In the genomic region with DNA sequence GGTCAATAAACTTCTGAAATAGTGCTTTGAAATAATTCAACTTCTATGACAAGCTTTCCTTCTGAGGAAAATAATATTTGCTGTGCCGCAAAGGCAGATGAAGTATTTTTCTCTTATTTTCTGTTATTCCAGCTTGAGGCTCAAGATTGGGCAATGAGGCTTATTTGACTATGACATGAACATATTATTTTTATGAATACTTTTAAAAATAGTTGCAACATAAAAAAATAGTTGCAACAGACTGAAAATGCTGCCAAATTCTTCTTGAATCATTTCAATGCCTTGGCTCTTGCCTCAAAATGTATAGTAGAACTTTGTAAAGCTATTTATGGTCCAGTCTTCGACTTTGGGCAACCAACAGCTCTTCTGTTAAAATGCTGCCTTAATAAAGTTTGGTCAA, we compare ENCODE assay signal across 17 mouse cellular contexts.
A peak's percentile ranks its signal among the peaks of the same experiment; 100 is the strongest.
DNase-seq lines count a peak whose midpoint lies in the region; ATAC-seq and TF ChIP-seq lines count a peak whose summit lies in the region.
"Had no signal": no experiment of that assay in that cellular context is flagged by ENCODE, and none has a peak within 500 bp of the region (broad histone marks: within the 10 kb centered on the region; RNA-seq: fewer than 3 reads in every experiment).

No protein-coding gene starts in this region.

- peak overlapping the region; percentile 46 for H3K27ac ChIP-seq in gastrocnemius, adult 2 months
- H3K27ac ChIP-seq in lung, embryonic 16.5 days (ENCODE audit: low read length): 0 out of 2 replicates have a peak overlapping the region, but pooled peaks have one; percentile 12
- H3K27ac ChIP-seq in embryonic fibroblast, embryonic 13.5 days (ENCODE audit: insufficient read depth, low read length): peak overlapping the region; percentile 75
- H3K27ac ChIP-seq: forebrain, embryonic 13.5 days; heart, embryonic 10.5 days; hindbrain, embryonic 10.5 days; hindbrain, embryonic 14.5 days had no signal

- TF ChIP-seq CTCF in gastrocnemius, adult 2 months (IDR thresholded peaks at IDR 0.05): no peak
- TF ChIP-seq CTCF in embryonic fibroblast, embryonic 13.5 days (IDR thresholded peaks at IDR 0.05; ENCODE audit: borderline replicate concordance, insufficient read depth, low read length): no peak

- DNase-seq in gastrocnemius, adult 2 months: no peak
- DNase-seq in gastrocnemius, postnatal 36 days: no peak
- DNase-seq in lung, postnatal 14 days: no peak
- DNase-seq in spleen, postnatal 10 days (ENCODE audit: low spot score in 2 of 2): no peak
- DNase-seq: adrenal gland, adult 8-10 months; adrenal gland, postnatal 36 days; cerebellum, adult 2 months; cerebellum, postnatal 10 days; forebrain, postnatal 0 days had no signal

- H3K9ac ChIP-seq in lung, embryonic 16.5 days (ENCODE audit: low read length): no peak overlapping the region
- H3K9ac ChIP-seq: forebrain, embryonic 13.5 days; forebrain, postnatal 0 days; hindbrain, embryonic 14.5 days had no signal

- intact Hi-C loops in gastrocnemius, adult 2 months (cut with DNase I): no loop called here
- intact Hi-C loops in gastrocnemius, postnatal 36 days (cut with DNase I): no loop called here

- 64% methylated on average over 2 of the region's 2 CpGs for WGBS in lung, embryonic 16.5 days

- peaks cover 2% of the 10 kb centered on the region; the same call in 1 of the 2 replicates for H3K4me1 ChIP-seq in lung, embryonic 16.5 days (replicated peaks; ENCODE audit: control insufficient read depth, insufficient read depth, low read length)
- no peaks in the 10 kb centered on the region for H3K4me1 ChIP-seq in embryonic fibroblast, embryonic 13.5 days (ENCODE audit: control insufficient read depth, insufficient read depth, low read length)
- H3K4me1 ChIP-seq: forebrain, embryonic 13.5 days; heart, embryonic 10.5 days had no signal

- H3K9me3 ChIP-seq in lung, embryonic 16.5 days (ENCODE audit: control insufficient read depth, low read length): no peaks in the 10 kb centered on the region
- H3K9me3 ChIP-seq: forebrain, embryonic 13.5 days; heart, embryonic 10.5 days; hindbrain, embryonic 10.5 days had no signal

- no peak for TF ChIP-seq POLR2A in embryonic fibroblast, embryonic 13.5 days (IDR thresholded peaks at IDR 0.05; ENCODE audit: low read depth, low read length)

- H3K4me2 ChIP-seq in lung, embryonic 16.5 days (ENCODE audit: low read depth, low read length): no peak overlapping the region
- H3K4me2 ChIP-seq: forebrain, embryonic 13.5 days; hindbrain, embryonic 14.5 days had no signal

- ATAC-seq in lung, embryonic 16.5 days (ENCODE audit: low read depth): peak; percentile 31; the same call in 1 of the 2 replicates
- ATAC-seq in megakaryocyte, adult 5-6 weeks (ENCODE audit: poor library complexity, severe bottlenecking): no peak
- ATAC-seq: forebrain, embryonic 13.5 days; forebrain, postnatal 0 days had no signal

- no peak overlapping the region for H3K4me3 ChIP-seq in gastrocnemius, adult 2 months
- no peak overlapping the region for H3K4me3 ChIP-seq in lung, embryonic 16.5 days (ENCODE audit: low read length)
- no peak overlapping the region for H3K4me3 ChIP-seq in embryonic fibroblast, embryonic 13.5 days (ENCODE audit: insufficient read depth, low read length)
- H3K4me3 ChIP-seq: forebrain, embryonic 13.5 days; heart, embryonic 10.5 days; hindbrain, embryonic 10.5 days had no signal

- H3K27me3 ChIP-seq in lung, embryonic 16.5 days (ENCODE audit: control insufficient read depth, insufficient read depth, low read depth, low read length): no peaks in the 10 kb centered on the region
- H3K27me3 ChIP-seq: CH12.LX; forebrain, embryonic 13.5 days had no signal

- no peaks in the 10 kb centered on the region for H3K36me3 ChIP-seq in lung, embryonic 16.5 days (ENCODE audit: control insufficient read depth, insufficient read depth, low read length)
- H3K36me3 ChIP-seq: heart, embryonic 10.5 days; hindbrain, embryonic 10.5 days had no signal

Comparison
In these comparisons a context has a peak if more than half of its experiments do, and no peak if none do; other contexts are left out.
1. H3K27ac ChIP-seq: peak in every context shown above with its lines; median percentile 75 in embryonic fibroblast, embryonic 13.5 days; 46 in gastrocnemius, adult 2 months; 12 in lung, embryonic 16.5 days.